Mouse (Mus musculus) cortical plate, adult 2 months (tissue): ENCODE measurements at regions not wholly inside any gene's neighbourhood (a gene's known extent, or its start where the extent isn't known, plus 50 kb on each side); places are given as distances from the start of the nearest gene placed in this dataset.

ENCODE experiments used
- H3K27ac ChIP-seq: fragments of 200-500 bp; 2 replicates; pipeline ENCODE4 v1.5.1; 2012; ENCODE audit warnings: low read length, control low read depth, inconsistent platforms; ENCODE audit not compliant: insufficient read depth
- H3K4me1 ChIP-seq: fragments of 200-500 bp; 2 replicates; pipeline ENCODE4 v1.6.1; 2011; ENCODE audit warnings: low read length; ENCODE audit not compliant: control insufficient read depth, insufficient read depth
- H3K4me3 ChIP-seq: fragments of 200-500 bp; 2 replicates; pipeline ENCODE4 v1.5.1; 2011; ENCODE audit warnings: mild to moderate bottlenecking, low read length, control low read depth; ENCODE audit not compliant: insufficient read depth
- CTCF ChIP-seq: fragments of 200-500 bp; IDR thresholded peaks from 2 replicates; pipeline ENCODE4 v1.5.1; 2011; ENCODE audit warnings: mild to moderate bottlenecking, control low read depth, low read length; ENCODE audit not compliant: insufficient read depth; ENCODE audit errors: extremely low read depth
- POLR2A ChIP-seq: fragments of 200-500 bp; IDR thresholded peaks from 2 replicates; pipeline ENCODE4 v1.6.1; 2011; ENCODE audit warnings: mild to moderate bottlenecking, low read length, control low read depth; ENCODE audit not compliant: insufficient read depth; ENCODE audit errors: extremely low read depth

DNA sequence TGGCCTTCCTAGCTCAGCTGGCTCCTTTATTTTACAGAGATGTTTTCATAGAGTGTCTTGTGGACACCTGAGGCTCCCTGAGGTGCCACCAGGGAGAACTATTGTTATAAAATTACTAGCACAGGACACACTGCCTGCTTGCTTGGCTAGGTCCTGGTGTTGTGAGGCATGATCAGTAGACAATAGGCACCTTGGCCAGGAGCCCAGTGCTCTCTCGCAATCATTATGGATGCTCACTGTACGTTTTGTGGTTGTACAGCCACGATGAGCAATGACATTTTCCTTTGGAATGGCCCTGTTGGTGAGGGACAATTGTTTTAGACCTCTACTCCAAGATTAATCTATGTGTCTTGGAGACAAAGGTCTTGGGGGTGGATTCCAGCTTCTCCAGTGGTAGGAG, 83.3 kb upstream of the Id2 start:
- H3K4me1 ChIP-seq = no peaks in the 10 kb centered on the region
- no peak overlapping the region for H3K4me3 ChIP-seq
- H3K27ac ChIP-seq = no peak overlapping the region
- TF ChIP-seq CTCF (no peak), POLR2A (no peak)

DNA sequence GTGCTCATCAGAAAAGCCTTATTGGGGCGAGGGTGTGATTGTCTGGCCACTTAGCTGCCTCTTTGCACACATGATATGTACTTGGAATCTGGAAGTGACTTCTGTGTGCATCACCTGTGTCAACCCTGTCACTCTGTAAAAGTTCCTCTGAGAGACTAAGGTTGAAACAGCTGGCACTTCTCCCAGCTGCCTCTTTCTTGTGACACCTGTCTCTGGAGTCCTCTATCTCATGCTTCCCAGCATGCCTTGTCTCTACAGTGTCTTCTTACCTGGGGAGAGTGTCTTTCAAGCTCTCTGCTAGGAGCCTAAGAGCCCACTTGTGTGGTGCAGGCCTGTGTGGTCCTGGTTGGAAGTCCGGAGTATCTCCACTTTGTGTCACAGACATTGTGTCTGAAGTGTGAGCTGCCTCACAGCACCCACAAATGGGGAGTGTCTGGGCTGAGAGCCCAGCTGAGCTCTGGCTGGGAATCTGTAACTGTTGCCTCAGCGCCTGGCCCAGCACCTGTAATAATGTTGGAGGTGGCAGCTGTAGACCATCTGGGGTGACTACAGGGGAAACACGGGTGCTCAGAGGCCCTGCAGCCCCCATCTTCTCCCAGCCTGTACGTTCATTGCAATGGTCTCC, 81.7 kb upstream of the Id2 start:
- Histone ChIP-seq H3K4me3 (no peak overlapping the region), H3K4me1 (no peaks in the 10 kb centered on the region), H3K27ac (no peak overlapping the region)
- TF ChIP-seq POLR2A (no peak), CTCF (no peak)

DNA sequence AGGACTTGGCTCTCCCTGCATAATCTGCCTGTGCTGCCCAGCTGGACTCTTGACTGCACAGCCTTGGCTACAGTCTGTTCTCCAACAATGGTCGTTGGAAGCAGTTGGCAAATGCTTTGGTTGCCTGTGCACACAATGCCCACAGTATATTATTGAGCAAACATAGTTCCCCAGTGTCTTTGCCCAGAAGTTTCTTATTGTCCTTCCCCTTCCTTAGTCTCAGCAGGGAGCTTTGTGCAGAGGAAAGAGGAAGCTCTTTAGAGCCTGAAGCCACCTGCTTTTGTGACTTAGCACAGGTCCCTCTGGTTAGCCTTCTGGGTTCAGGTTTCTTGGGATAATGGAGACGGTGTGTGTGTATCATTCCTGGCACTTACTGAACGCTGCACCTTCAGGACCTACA, 80.9 kb upstream of the Id2 start:
- H3K27ac ChIP-seq = no peak overlapping the region
- TF ChIP-seq POLR2A (no peak), CTCF (no peak)
- H3K4me1 ChIP-seq = no peaks in the 10 kb centered on the region
- no peak overlapping the region for H3K4me3 ChIP-seq

- H3K27ac ChIP-seq = no peak overlapping the region
- TF ChIP-seq POLR2A = no peak
- TF ChIP-seq CTCF = no peak
- H3K4me3 ChIP-seq = no peak overlapping the region
- no peaks in the 10 kb centered on the region for H3K4me1 ChIP-seq
These were observed 79.6 kb upstream of the Id2 start for GRCm38 (mm10) chr12:25176565-25176964.

DNA sequence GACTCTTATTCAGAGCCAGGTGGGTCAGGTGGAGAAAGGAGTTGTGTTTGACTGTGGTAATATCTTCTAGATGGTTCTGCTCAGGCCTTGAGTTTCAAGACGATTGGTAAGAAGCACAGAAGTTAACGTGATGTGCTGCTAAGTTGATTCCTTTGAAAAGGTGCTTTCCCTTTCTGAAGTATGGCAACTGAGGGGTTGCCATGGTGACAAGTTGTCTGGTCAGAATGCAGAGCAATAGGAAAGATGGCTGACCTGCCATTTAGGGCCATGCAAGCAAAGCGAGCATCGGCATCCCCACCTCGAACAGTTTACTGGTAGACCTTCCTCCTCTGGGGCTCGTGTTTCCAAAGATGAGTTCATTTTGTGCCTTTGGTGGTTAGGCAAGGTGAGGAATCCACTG, 76.1 kb upstream of the Id2 start:
- H3K4me3 ChIP-seq = no peak overlapping the region
- TF ChIP-seq POLR2A (no peak), CTCF (no peak)
- no peak overlapping the region for H3K27ac ChIP-seq
- no peaks in the 10 kb centered on the region for H3K4me1 ChIP-seq

DNA sequence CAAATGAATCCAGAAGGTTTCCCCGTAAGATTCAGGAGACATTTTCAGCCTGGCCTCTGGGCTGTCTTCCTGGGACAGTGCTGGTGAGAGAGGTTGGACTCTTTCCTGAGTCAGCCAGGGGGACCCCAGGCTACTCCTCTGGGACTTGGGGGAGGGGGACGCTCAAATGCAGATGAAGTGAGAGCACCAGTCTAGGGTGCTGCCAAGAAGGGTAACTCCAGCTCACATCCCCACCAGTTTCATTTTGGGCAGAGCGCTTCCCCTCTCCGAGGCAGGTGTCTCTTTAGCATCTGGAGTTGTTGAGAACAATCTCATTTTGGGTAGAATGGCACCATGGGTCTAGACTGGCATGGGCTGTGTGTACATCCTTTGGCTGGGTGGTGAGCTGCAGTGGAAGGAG, 75.5 kb upstream of the Id2 start:
- H3K4me1 ChIP-seq = no peaks in the 10 kb centered on the region
- no peak for TF ChIP-seq POLR2A
- no peak for TF ChIP-seq CTCF

GRCm38 (mm10) chr12:25169611-25170010, 72.7 kb upstream of the Id2 start:
- TF ChIP-seq CTCF (no peak), POLR2A (no peak)
- H3K4me3 ChIP-seq = no peak overlapping the region
- H3K27ac ChIP-seq = no peak overlapping the region
- no peaks in the 10 kb centered on the region for H3K4me1 ChIP-seq

More for the DNA sequence above, 75.5 kb upstream of the Id2 start:
- Histone ChIP-seq H3K27ac (no peak overlapping the region), H3K4me3 (no peak overlapping the region)

DNA sequence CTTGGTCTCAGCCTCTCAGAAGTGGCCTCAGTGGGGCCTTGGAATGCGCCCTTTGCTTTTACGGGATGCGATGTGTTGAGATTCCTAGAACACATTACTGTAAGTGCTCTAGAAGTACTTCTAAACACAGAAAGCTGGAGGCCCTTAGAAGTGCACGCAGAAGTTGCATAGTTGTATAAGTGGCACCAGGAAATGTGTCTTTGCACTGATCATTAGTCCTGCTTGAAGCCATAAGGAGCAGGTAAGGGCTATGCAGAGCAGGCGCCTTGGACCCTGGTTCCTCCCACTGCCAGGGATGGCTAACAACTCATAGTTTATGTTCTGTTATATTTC, 71.2 kb upstream of the Id2 start:
- no peaks in the 10 kb centered on the region for H3K4me1 ChIP-seq
- no peak overlapping the region for H3K27ac ChIP-seq
- TF ChIP-seq CTCF = no peak
- no peak for TF ChIP-seq POLR2A
- H3K4me3 ChIP-seq = no peak overlapping the region

DNA sequence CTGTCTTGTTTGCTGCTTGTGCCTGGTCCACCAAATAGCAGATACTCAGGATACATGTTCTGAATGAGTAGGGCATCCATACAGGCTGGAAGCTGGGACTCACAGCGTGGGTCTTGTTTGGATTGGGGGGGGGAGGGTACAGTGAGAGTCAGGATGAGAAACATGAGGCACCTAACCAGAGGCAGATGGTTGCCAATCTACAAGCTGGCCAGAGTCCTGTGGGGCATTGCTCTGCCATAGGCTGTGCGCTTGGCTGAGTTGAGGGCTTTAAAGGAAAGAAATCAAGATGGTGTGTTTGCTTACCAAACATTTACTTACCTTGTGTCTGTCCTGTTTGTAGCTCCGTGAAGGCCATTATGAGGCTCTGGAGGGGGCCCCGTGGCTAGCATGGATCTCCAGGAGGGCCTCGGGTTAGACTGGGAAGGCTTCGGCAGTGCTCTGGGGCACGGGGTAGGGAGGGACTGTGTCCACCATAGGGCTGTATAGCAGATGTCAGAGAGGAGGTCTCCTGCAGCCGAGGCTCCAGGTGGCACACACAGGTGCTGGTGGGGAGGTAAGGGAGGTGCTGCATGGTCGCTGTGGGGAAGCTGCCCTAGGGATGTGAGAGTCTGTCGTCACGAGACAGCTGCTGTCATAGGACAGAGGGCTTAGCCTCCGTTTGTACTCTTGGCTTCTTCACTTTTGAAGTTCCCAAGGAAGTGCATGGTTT, 70.7 kb upstream of the Id2 start:
- Histone ChIP-seq H3K4me1 (no peaks in the 10 kb centered on the region), H3K27ac (no peak overlapping the region), H3K4me3 (no peak overlapping the region)
- TF ChIP-seq POLR2A (no peak), CTCF (no peak)

- TF ChIP-seq POLR2A = no peak
- TF ChIP-seq CTCF = no peak
These were observed 69.6 kb upstream of the Id2 start for GRCm38 (mm10) chr12:25166525-25166924.

DNA sequence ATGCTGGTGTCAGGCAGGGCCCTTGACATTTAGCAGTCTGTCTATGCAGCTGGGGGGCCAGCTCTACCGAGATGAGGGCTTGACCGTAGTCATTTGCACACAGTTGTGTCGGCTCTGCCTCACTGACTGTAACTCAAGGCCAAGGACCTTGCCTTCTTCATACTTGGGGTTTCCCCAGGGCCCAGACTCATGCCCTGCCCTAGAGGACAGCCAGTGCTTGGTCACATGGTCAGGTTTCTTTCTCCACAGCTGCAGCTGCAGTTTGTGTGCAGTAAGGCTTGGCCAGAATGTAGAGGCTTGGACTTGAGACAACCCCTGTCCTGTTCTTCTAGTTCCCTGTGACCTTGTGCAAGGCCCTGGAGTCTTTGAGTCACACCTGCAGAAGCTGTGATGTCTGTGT, 68.7 kb upstream of the Id2 start:
- Histone ChIP-seq H3K4me3 (no peak overlapping the region), H3K27ac (no peak overlapping the region), H3K4me1 (no peaks in the 10 kb centered on the region)
- TF ChIP-seq CTCF (no peak), POLR2A (no peak)

More at GRCm38 (mm10) chr12:25166525-25166924, 69.6 kb upstream of the Id2 start:
- H3K27ac ChIP-seq = no peak overlapping the region
- no peaks in the 10 kb centered on the region for H3K4me1 ChIP-seq
- no peak overlapping the region for H3K4me3 ChIP-seq
